Comparison of ENCODE assay signal across 20 mouse cellular contexts in the genomic region with DNA sequence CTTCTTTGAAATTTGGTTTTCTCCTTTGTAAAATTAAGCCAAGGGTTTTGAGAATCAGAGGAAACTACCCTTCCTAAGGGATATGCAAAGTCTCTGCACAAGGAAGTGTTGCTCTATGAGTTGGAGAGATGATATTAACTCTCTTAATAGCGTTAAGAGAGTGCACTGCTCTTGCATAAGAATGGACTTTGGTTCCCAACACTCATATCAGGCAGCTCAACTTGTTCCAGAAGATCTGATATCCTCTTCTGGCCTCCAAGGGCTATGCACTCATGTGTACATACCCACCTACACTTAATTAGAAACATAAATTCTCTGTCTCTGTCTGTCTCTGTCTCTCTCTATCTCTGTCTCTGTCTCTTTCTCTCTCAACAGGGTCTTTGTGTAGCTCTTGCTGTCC.
"Had no signal": no experiment of that assay in that cellular context is flagged by ENCODE, and none has a peak within 500 bp of the region (broad histone marks: within the 10 kb centered on the region; RNA-seq: fewer than 3 reads in every experiment).

No protein-coding gene starts in this region.

- H3K36me3 ChIP-seq: liver, embryonic 13.5 days; liver, embryonic 15.5 days; lung, embryonic 15.5 days; midbrain, embryonic 13.5 days; neural tube, embryonic 13.5 days; neural tube, embryonic 15.5 days had no signal

- H3K4me3 ChIP-seq: liver, embryonic 13.5 days; liver, embryonic 15.5 days; lung, embryonic 15.5 days; megakaryocyte, embryonic 14.5 days; midbrain, embryonic 13.5 days; myocyte; neural tube, embryonic 13.5 days; neural tube, embryonic 15.5 days had no signal

- H3K27me3 ChIP-seq: liver, embryonic 13.5 days; liver, embryonic 15.5 days; lung, embryonic 15.5 days; megakaryocyte, embryonic 14.5 days; midbrain, embryonic 13.5 days; neural tube, embryonic 13.5 days; neural tube, embryonic 15.5 days had no signal

- H3K9ac ChIP-seq: liver, embryonic 13.5 days; liver, embryonic 15.5 days; lung, embryonic 15.5 days; midbrain, embryonic 13.5 days; neural tube, embryonic 13.5 days; neural tube, embryonic 15.5 days had no signal

- H3K27ac ChIP-seq: liver, embryonic 13.5 days; liver, embryonic 15.5 days; lung, embryonic 15.5 days; macrophage; midbrain, embryonic 13.5 days; neural tube, embryonic 13.5 days; neural tube, embryonic 15.5 days had no signal

- H3K4me2 ChIP-seq: liver, embryonic 13.5 days; liver, embryonic 15.5 days; lung, embryonic 15.5 days; midbrain, embryonic 11.5 days; midbrain, embryonic 13.5 days; neural tube, embryonic 13.5 days; neural tube, embryonic 15.5 days had no signal

- H3K4me1 ChIP-seq: liver, embryonic 13.5 days; liver, embryonic 15.5 days; lung, embryonic 15.5 days; megakaryocyte, embryonic 14.5 days; midbrain, embryonic 13.5 days; neural tube, embryonic 13.5 days; neural tube, embryonic 15.5 days had no signal

- DNase-seq: liver, embryonic 13.5 days; lung, adult 2 months; lung, postnatal 14 days; lung, postnatal 36 days; retina, postnatal 1 day; right cerebral cortex, adult 18-20 months; thymus, adult 18-20 months; thymus, postnatal 14 days; thymus, postnatal 36 days had no signal

- ATAC-seq: lung, postnatal 0 days; midbrain, embryonic 13.5 days; midbrain, embryonic 16.5 days had no signal

- H3K9me3 ChIP-seq: liver, embryonic 13.5 days; liver, embryonic 15.5 days; lung, embryonic 15.5 days; megakaryocyte, embryonic 14.5 days; midbrain, embryonic 13.5 days; neural tube, embryonic 13.5 days; neural tube, embryonic 15.5 days had no signal
